In genomic region chr1:68047139-68047538, GRCm38 (mm10) we compare ENCODE assay signal across 9 mouse cellular contexts.
DNase-seq lines count a peak whose midpoint lies in the region; ATAC-seq lines count a peak whose summit lies in the region.
"Had no signal": no experiment of that assay in that cellular context is flagged by ENCODE, and none has a peak within 500 bp of the region (broad histone marks: within the 10 kb centered on the region; RNA-seq: fewer than 3 reads in every experiment).

No protein-coding gene starts in this region.

- H3K36me3 ChIP-seq in hindbrain, embryonic 11.5 days (ENCODE audit: control insufficient read depth, insufficient read depth, low read length): no peaks in the 10 kb centered on the region
- no peaks in the 10 kb centered on the region for H3K36me3 ChIP-seq in midbrain, embryonic 12.5 days

- peak; percentile 14 to 24 for DNase-seq in cerebellum, postnatal 10 days
- no peak for DNase-seq in cerebellum, adult 8-10 months
- DNase-seq in brain, adult 2 months (ENCODE audit: low read depth, low spot score): peak; percentile 36
- DNase-seq in hindbrain, embryonic 11.5 days (ENCODE audit: low spot score): peak; percentile 69
- no peak for DNase-seq in spleen, adult 18-20 months
- no peak for DNase-seq in urinary bladder, postnatal 4 days (ENCODE audit: low spot score in 2 of 2)
- DNase-seq in frontal cortex, postnatal 36 days (ENCODE audit: low spot score in 2 of 2): no peak

- no peaks in the 10 kb centered on the region for H3K27me3 ChIP-seq in hindbrain, embryonic 11.5 days (ENCODE audit: control insufficient read depth, insufficient read depth, low read length)
- H3K27me3 ChIP-seq in midbrain, embryonic 12.5 days: no peaks in the 10 kb centered on the region
- H3K27me3 ChIP-seq: megakaryocyte, embryonic 14.5 days had no signal

- peak overlapping the region; percentile 23; the same call in 1 of the 2 replicates for H3K9ac ChIP-seq in hindbrain, embryonic 11.5 days (ENCODE audit: low read depth, low read length)
- no peak overlapping the region for H3K9ac ChIP-seq in midbrain, embryonic 12.5 days (replicated peaks)

- WGBS in hindbrain, embryonic 11.5 days: 7% methylated on average over 5 of the region's 5 CpGs
- under 1% methylated on average over 5 of the region's 5 CpGs for WGBS in midbrain, embryonic 12.5 days

- H3K4me3 ChIP-seq in hindbrain, embryonic 11.5 days (ENCODE audit: low read depth, low read length): no peak overlapping the region
- H3K4me3 ChIP-seq in midbrain, embryonic 12.5 days: no peak overlapping the region
- H3K4me3 ChIP-seq: megakaryocyte, embryonic 14.5 days had no signal

- no peaks in the 10 kb centered on the region for H3K9me3 ChIP-seq in hindbrain, embryonic 11.5 days (ENCODE audit: control insufficient read depth, low read length)
- H3K9me3 ChIP-seq in midbrain, embryonic 12.5 days: no peaks in the 10 kb centered on the region

- H3K27ac ChIP-seq in hindbrain, embryonic 11.5 days (ENCODE audit: low read depth, low read length): peak overlapping the region; percentile 71
- peak overlapping the region; percentile 74 for H3K27ac ChIP-seq in midbrain, embryonic 12.5 days (replicated peaks)

- peak; percentile 91 for ATAC-seq in hindbrain, embryonic 11.5 days (ENCODE audit: low FRiP score)
- peak; percentile 90 for ATAC-seq in midbrain, embryonic 12.5 days (ENCODE audit: low FRiP score, low read depth)

- no peaks in the 10 kb centered on the region for H3K4me1 ChIP-seq in hindbrain, embryonic 11.5 days (replicated peaks; ENCODE audit: control insufficient read depth, insufficient read depth, low read length)
- peaks cover 13% of the 10 kb centered on the region for H3K4me1 ChIP-seq in midbrain, embryonic 12.5 days
- H3K4me1 ChIP-seq: megakaryocyte, embryonic 14.5 days had no signal

- peak overlapping the region; percentile 29 for H3K4me2 ChIP-seq in hindbrain, embryonic 11.5 days (replicated peaks; ENCODE audit: low read depth, low read length)
- H3K4me2 ChIP-seq in midbrain, embryonic 12.5 days (replicated peaks): peak overlapping the region; percentile 46

Comparison
In these comparisons a context has a peak if more than half of its experiments do, and no peak if none do; other contexts are left out.
1. DNase-seq: peak in cerebellum, postnatal 10 days (2 of 2), brain, adult 2 months (single experiment) and hindbrain, embryonic 11.5 days (single experiment); none in cerebellum, adult 8-10 months (single experiment), spleen, adult 18-20 months (0 of 2), urinary bladder, postnatal 4 days (0 of 2) and frontal cortex, postnatal 36 days (0 of 2).